Mouse (Mus musculus): ENCODE data around the gene Ttll10.

DNA sequence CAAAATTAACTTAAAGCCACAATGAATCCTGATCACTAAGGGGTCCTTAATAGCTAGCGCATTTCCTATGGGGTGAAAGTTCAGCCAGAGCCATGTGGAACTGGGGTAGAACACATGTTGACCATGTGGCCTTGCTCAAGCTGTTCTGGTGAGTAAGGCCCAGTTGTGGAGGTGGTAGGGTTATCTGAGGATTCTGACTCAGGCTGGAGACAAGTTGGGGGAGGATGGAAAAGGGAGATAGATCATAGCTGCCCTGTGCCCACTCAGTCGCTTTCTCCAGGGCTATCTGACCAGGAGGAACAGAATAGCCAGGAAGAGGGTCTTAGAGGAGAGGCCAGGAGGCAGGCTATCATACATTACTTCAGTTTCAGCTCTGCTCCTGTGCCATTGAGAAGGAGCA is 44.8 kb downstream of the Ttll10 start:
- no peak for TF ChIP-seq POLR2A (IDR thresholded peaks at IDR 0.05; ENCODE audit: low read depth, low read length)
- no peak for TF ChIP-seq CTCF (IDR thresholded peaks at IDR 0.05; ENCODE audit: borderline replicate concordance, insufficient read depth, low read length)

Measured in embryonic fibroblast, embryonic 13.5 days (primary cell).